Mouse (Mus musculus) hindlimb bud, embryonic 11.5 days (tissue): ENCODE results near the gene Epha1.

Experiments
- DNase-seq: peaks from one replicate; pipeline ENCODE4 v3.0.0-alpha.2; 2012; ENCODE audit warnings: low read depth, low spot score; ENCODE audit errors: extremely low spot score

The Epha1 gene

DNA sequence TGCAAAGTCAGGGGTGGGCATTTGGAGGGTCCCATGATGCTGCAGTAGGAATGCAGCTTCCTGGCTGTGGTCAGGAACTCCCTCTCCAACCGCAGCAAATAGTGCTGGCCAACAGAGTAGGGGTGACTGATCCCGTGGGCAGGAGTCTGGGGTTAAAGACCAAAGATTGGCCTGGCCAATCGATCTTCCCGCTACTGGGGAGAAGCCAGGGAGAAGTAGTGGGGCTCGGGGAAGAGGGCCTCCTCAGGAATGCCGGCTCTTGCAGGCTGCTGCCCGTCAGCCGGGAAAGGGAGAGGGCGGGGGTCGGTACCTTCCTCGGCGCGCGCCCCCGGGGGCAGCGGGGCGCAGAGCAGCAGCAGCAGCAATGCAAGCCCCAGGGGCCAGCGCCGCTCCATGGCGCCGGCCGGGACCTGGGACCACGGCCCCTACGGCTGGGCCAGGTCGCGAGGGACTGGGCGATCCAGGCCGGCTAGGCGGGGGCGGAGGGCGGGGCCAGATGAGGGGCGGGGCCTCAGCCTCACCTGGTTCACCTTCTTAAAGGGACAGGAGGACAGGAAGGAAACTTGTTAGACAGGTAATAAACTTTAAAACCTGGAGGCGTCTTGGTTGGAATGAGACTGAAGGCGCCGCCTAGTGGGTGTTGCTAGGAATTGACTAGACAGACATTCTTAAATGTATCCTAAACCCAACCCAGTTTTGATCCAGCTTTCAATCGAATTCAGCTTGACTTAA, at the start of gene Epha1:
Epha1 (minus strand) TSS at position 453 of the 732 bp plus-strand sequence.
- DNase-seq = no peak

DNA sequence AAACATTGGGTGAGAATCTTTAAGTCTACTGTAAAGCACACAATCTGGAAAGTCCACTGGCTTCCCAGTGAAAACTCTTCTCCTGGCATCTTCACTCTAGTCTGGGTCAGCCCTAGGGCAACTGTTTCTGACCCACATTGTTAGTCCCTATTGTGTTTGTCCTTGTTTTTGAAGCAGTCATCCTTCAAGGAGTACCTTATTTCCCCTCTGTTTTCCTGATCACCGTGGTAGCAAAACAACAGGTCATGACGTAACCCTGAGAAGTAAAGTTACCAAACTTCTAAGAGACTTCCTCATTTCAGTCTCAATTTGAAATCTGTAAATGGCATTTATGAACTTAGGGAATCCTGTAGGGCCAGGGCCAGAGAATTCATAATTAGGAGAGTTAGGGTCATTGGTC, 48.4 kb upstream of the Epha1 start:
- no peak for DNase-seq

GRCm38 (mm10) chr6:42419443-42419842, 46.4 kb upstream of the Epha1 start:
- no peak for DNase-seq

- no peak for DNase-seq
These were observed 32.1 kb upstream of the Epha1 start, which contains the start of gene Tas2r135 for GRCm38 (mm10) chr6:42405134-42405533. Gene Tas2r135, plus strand, starts transcription at chr6:42405434.

DNA sequence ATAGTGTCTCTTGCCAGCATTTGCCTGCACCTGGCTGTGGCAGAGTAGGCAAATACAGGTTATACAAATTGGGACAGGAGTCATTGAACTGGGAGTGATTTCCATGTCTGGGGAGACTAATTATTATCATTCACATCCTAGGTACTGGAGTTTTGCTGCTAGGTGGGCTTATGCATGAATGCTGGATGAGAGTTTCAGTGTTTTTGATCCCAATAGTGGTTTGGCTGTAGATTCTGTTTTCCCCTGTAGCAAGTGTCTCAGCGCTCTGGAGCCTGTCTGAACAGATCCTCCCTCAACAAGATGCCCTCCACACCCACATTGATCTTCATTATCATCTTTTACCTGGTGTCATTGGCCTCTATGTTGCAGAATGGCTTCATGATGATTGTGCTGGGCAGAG, 26.9 kb upstream of the Epha1 start, which contains the start of gene Tas2r143:
Tas2r143 (plus strand) TSS at position 301 of the 400 bp plus-strand sequence.
- DNase-seq = no peak

- DNase-seq = no peak
These were observed 25.9 kb upstream of the Epha1 start for GRCm38 (mm10) chr6:42398998-42399397.

DNA sequence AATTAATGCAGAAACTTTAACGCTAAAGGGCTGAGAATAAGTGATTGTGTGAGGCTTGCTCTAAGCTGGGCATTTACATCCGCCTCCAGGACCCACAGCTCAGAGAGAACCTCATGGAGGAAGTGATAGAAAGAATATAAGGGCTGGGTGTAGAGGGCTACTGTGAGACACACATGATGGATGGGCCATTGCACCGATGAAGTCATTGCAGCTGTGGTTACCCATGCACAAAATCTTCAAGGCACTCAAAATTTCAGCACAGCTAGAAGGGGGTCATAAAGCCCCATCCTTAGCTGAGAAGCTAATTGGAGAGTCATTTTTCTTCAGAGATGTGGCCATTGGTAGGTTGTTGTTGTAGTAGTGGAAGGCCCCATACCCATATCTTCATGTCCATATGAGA, 25.2 kb upstream of the Epha1 start:
- no peak for DNase-seq

GRCm38 (mm10) chr6:42397041-42397657, 24.1 kb upstream of the Epha1 start:
- no peak for DNase-seq

DNA sequence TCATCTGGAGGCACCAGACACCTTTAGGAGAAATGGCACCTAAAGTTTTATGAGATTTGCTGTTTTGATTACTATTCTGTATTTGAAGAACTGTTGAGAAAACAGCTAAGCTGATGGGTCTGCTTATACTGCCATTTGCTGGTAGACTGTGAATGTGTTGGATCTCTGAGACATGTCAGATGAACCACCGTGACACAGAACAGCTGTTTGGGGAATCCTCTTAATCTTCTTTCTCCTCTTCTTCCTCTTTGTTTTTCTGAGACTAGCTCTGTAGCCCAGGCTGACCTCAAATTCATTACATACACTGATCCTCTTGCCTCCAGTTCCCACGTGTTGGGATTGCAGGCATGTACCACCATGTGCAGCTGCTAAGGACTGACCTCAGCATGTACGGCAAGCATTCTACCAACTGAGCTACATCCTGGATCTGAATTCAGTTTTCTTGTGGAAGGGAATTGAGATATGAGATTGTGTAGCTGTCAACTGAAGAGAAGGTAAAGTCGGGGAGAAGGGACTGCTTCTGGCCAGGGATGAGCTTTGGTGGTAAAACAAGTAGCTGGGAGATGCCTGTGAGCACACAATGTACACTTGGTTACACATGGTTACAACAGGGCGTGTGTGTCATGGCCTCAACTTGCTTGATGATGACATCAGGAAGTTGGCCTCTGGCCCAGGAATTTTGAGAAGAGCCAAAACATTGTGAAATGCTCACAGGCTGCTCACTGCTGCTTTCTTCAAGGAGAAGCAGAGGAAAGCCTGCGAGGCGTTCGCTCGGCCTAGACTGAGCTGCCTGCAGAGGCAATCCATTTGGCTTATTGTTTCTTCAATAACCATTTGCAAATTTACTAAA, 23.1 kb upstream of the Epha1 start:
- DNase-seq = no peak

- DNase-seq = no peak
These were observed 18.8 kb upstream of the Epha1 start for GRCm38 (mm10) chr6:42391796-42392330.

DNA sequence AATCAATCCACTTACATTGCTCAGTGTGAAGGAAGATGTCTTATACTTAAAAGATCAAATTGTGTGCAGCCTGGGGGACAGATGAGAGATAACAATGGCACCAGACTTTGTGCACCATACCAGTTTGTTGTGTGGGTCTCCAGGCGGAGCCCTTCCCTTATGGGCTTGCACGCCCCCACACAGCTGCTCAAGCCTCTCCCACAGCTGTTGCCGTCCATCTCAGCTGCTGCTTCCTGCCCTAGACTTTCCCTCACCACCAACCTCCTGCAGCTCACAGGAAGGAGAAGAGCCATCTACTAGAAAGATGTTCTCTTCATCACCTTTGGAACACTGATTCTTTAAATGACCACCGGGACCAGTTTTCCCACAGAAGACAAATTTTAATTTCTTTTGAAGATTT, 12.6 kb upstream of the Epha1 start:
- DNase-seq = no peak

- DNase-seq = no peak
These were observed 10.3 kb upstream of the Epha1 start for GRCm38 (mm10) chr6:42383360-42383759.

DNA sequence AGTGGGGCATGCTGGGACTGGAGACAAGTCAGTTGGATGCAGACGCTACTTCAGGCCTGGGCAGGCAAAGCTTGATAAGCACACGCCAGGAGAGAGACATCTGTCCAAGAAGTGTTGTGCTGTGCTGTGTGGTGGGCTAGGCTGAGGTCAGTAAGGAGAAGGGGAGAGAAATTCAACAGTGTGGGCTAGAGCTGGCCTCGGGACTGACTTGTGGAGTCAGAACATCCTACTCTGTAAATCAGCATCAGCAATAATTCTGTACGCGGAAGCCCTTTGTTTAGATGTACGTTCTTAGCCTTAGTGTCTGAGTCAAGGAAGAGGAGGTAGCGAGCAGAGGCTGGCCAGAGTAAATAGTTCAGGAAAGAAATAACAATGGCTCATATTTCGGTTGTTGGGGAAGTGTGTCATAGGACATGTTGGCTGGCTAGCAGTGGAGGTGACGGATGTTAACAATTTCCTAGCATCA, 8.9 kb upstream of the Epha1 start:
- DNase-seq = no peak

DNA sequence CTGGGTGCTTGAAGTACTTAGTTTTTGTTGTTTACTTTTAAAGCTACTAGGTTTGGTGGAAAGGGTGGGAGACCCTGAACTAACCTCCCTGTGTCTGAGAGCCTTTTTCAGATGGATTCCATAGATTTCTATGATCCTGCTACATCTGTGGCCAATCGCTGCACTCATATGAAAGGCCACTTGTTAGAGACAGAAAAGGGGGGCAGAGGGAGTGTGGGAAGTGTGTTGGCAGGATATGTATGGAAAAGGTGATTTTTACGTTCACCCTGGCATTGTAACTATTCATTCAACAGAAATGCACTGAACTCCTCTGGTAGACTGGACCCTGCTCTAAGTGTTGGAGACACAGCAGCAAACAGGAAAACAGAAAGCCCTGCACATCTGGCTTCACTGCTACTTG, 8.2 kb upstream of the Epha1 start:
- DNase-seq = no peak

GRCm38 (mm10) chr6:42380416-42381144, 7.5 kb upstream of the Epha1 start:
- peak; percentile 31 for DNase-seq

- no peak for DNase-seq
These were observed 6.5 kb upstream of the Epha1 start for GRCm38 (mm10) chr6:42379551-42379950.

DNA sequence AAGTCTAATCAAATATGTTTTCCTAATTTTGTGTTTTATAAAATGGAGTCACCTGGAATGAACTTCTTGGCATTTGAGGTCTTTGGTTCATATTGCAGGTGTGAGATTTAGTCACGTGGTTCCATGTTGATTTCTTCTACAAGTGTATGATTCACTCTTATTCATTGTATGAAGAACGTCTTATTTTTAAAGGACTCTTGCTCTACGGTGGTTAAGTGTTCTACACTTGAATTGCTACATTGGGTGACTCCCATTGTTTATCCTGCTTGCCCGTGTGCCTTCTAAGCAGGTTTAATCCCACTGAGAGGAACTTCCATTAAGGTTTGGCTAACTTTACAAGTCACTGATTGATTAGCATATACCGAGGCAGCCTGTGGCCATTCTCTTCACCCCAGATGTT, 4.2 kb upstream of the Epha1 start:
- no peak for DNase-seq

- no peak for DNase-seq
These were observed 3.5 kb upstream of the Epha1 start for GRCm38 (mm10) chr6:42376504-42377019.

DNA sequence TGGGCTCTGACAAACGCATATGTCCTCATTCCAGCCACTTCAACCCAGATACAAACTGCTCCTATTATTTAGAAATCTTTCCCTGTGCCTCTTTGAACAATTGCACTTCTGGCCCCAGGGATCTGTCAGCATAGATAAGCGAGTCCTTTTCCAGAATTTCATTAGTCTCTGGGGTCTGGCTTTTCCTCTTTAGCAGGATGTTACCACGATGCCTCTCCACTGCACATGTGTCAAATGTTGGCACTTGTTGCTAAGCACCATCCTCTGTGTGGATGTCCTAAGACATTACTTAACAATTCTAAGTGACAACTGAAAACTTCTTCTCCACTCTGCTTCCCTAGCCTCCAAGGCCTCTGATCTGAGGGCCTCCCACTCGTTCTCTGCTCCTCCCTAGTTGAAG, 2.9 kb upstream of the Epha1 start:
- DNase-seq = no peak

- no peak for DNase-seq
These were observed 2.1 kb upstream of the Epha1 start for GRCm38 (mm10) chr6:42375131-42375530.
